In genomic region chr7:113192714-113193365, GRCm38 (mm10) we compare ENCODE assay signal across 18 mouse cellular contexts. TPM values are rescaled to one million over a fixed set of nuclear protein-coding genes. Genes with fewer than 3 reads are reported as not detected.
DNase-seq lines count a peak whose midpoint lies in the region; ATAC-seq and TF ChIP-seq lines count a peak whose summit lies in the region.
"Had no signal": no experiment of that assay in that cellular context is flagged by ENCODE, and none has a peak within 500 bp of the region (broad histone marks: within the 10 kb centered on the region; RNA-seq: fewer than 3 reads in every experiment).

No protein-coding gene starts in this region.

- WGBS in embryonic facial prominence, embryonic 14.5 days, result 37% methylated on average over 8 of the region's 8 CpGs
- 63% methylated on average over 8 of the region's 8 CpGs for WGBS in embryonic facial prominence, embryonic 10.5 days
- WGBS in thymus, adult 2 months, result 15% methylated on average over 8 of the region's 8 CpGs
- WGBS in midbrain, embryonic 14.5 days, result 70% methylated on average over 8 of the region's 8 CpGs
- WGBS in forebrain, embryonic 15.5 days, result 56% methylated on average over 8 of the region's 8 CpGs

- no peak overlapping the region for H3K4me2 ChIP-seq in embryonic facial prominence, embryonic 14.5 days (ENCODE audit: low read depth, low read length)
- no peak overlapping the region for H3K4me2 ChIP-seq in midbrain, embryonic 14.5 days (ENCODE audit: low read length)
- H3K4me2 ChIP-seq in forebrain, embryonic 15.5 days (replicated peaks), result no peak overlapping the region
- H3K4me2 ChIP-seq: heart, embryonic 15.5 days; limb, embryonic 15.5 days had no signal

- no peak overlapping the region for H3K9ac ChIP-seq in embryonic facial prominence, embryonic 14.5 days (ENCODE audit: low read depth, low read length)
- no peak overlapping the region for H3K9ac ChIP-seq in midbrain, embryonic 14.5 days (replicated peaks; ENCODE audit: low read length)
- no peak overlapping the region for H3K9ac ChIP-seq in forebrain, embryonic 15.5 days (replicated peaks)
- H3K9ac ChIP-seq: heart, embryonic 15.5 days; limb, embryonic 15.5 days had no signal

- no peak for TF ChIP-seq CTCF in bone marrow macrophage, adult 2 months (IDR thresholded peaks at IDR 0.05; ENCODE audit: low read depth, low read length)
- TF ChIP-seq CTCF in thymus, adult 2 months (IDR thresholded peaks at IDR 0.05; ENCODE audit: borderline replicate concordance, control insufficient read depth, extremely low read depth, insufficient read depth, low read length, poor library complexity), result no peak

- no peak overlapping the region for H3K27ac ChIP-seq in embryonic facial prominence, embryonic 14.5 days (replicated peaks; ENCODE audit: low read depth, low read length)
- no peak overlapping the region for H3K27ac ChIP-seq in embryonic facial prominence, embryonic 10.5 days (replicated peaks)
- H3K27ac ChIP-seq in bone marrow macrophage, adult 2 months (ENCODE audit: insufficient read depth, low read depth, low read length), result peak overlapping the region; percentile 90
- H3K27ac ChIP-seq in thymus, adult 2 months (ENCODE audit: control insufficient read depth, insufficient read depth, low read length), result no peak overlapping the region
- H3K27ac ChIP-seq in midbrain, embryonic 14.5 days (replicated peaks; ENCODE audit: low read depth, low read length), result no peak overlapping the region
- no peak overlapping the region for H3K27ac ChIP-seq in forebrain, embryonic 15.5 days (replicated peaks)
- H3K27ac ChIP-seq: heart, embryonic 15.5 days; limb, embryonic 15.5 days had no signal

- H3K4me1 ChIP-seq in embryonic facial prominence, embryonic 14.5 days (ENCODE audit: control insufficient read depth, insufficient read depth, low read length), result no peaks in the 10 kb centered on the region
- peaks cover 16% of the 10 kb centered on the region for H3K4me1 ChIP-seq in embryonic facial prominence, embryonic 10.5 days
- H3K4me1 ChIP-seq in bone marrow macrophage, adult 2 months (ENCODE audit: control insufficient read depth, insufficient read depth, low read length), result peaks cover 51% of the 10 kb centered on the region
- H3K4me1 ChIP-seq in thymus, adult 2 months (replicated peaks; ENCODE audit: control insufficient read depth, insufficient read depth, low read length), result peaks cover 8% of the 10 kb centered on the region
- H3K4me1 ChIP-seq in midbrain, embryonic 14.5 days (ENCODE audit: control insufficient read depth, insufficient read depth, low read length), result no peaks in the 10 kb centered on the region
- H3K4me1 ChIP-seq in forebrain, embryonic 15.5 days, result no peaks in the 10 kb centered on the region
- H3K4me1 ChIP-seq: limb, embryonic 15.5 days had no signal

- H3K27me3 ChIP-seq in embryonic facial prominence, embryonic 14.5 days (replicated peaks; ENCODE audit: control insufficient read depth, insufficient read depth, low read length), result no peaks in the 10 kb centered on the region
- no peaks in the 10 kb centered on the region; the same call in 1 of the 2 replicates for H3K27me3 ChIP-seq in embryonic facial prominence, embryonic 10.5 days (replicated peaks; ENCODE audit: low read depth, poor library complexity, severe bottlenecking)
- H3K27me3 ChIP-seq in thymus, adult 2 months (ENCODE audit: control insufficient read depth, insufficient read depth, low read length), result no peaks in the 10 kb centered on the region
- H3K27me3 ChIP-seq in midbrain, embryonic 14.5 days (ENCODE audit: control insufficient read depth, insufficient read depth, low read length), result no peaks in the 10 kb centered on the region
- no peaks in the 10 kb centered on the region for H3K27me3 ChIP-seq in forebrain, embryonic 15.5 days
- H3K27me3 ChIP-seq: heart, embryonic 15.5 days; limb, embryonic 15.5 days had no signal

- no peak overlapping the region for H3K4me3 ChIP-seq in embryonic facial prominence, embryonic 14.5 days (ENCODE audit: low read depth, low read length)
- H3K4me3 ChIP-seq in embryonic facial prominence, embryonic 10.5 days, result no peak overlapping the region
- H3K4me3 ChIP-seq in bone marrow macrophage, adult 2 months (ENCODE audit: insufficient read depth, low read length), result no peak overlapping the region; the same call in 1 of the 2 replicates
- H3K4me3 ChIP-seq in thymus, adult 2 months (ENCODE audit: control insufficient read depth, insufficient read depth, low read length), result no peak overlapping the region
- no peak overlapping the region for H3K4me3 ChIP-seq in midbrain, embryonic 14.5 days (replicated peaks; ENCODE audit: low read depth, low read length)
- H3K4me3 ChIP-seq in forebrain, embryonic 15.5 days, result no peak overlapping the region
- H3K4me3 ChIP-seq: erythroblast, embryonic 14.5 days; heart, embryonic 15.5 days; limb, embryonic 15.5 days had no signal

- 0 out of 2 replicates have a peak, but pooled peaks cover 5% of the 10 kb centered on the region for H3K9me3 ChIP-seq in embryonic facial prominence, embryonic 14.5 days (ENCODE audit: control insufficient read depth, low read length)
- no peaks in the 10 kb centered on the region for H3K9me3 ChIP-seq in embryonic facial prominence, embryonic 10.5 days
- H3K9me3 ChIP-seq in midbrain, embryonic 14.5 days (ENCODE audit: control insufficient read depth, low read length), result no peaks in the 10 kb centered on the region
- H3K9me3 ChIP-seq in forebrain, embryonic 15.5 days, result no peaks in the 10 kb centered on the region
- H3K9me3 ChIP-seq: heart, embryonic 15.5 days; limb, embryonic 15.5 days had no signal

- no peaks in the 10 kb centered on the region for H3K36me3 ChIP-seq in embryonic facial prominence, embryonic 14.5 days (ENCODE audit: control insufficient read depth, insufficient read depth, low read length)
- H3K36me3 ChIP-seq in embryonic facial prominence, embryonic 10.5 days (replicated peaks), result no peaks in the 10 kb centered on the region
- no peaks in the 10 kb centered on the region for H3K36me3 ChIP-seq in thymus, adult 2 months (ENCODE audit: control insufficient read depth, insufficient read depth, low read length)
- no peaks in the 10 kb centered on the region for H3K36me3 ChIP-seq in midbrain, embryonic 14.5 days (ENCODE audit: control insufficient read depth, insufficient read depth, low read length)
- H3K36me3 ChIP-seq in forebrain, embryonic 15.5 days, result no peaks in the 10 kb centered on the region
- H3K36me3 ChIP-seq: heart, embryonic 15.5 days; limb, embryonic 15.5 days had no signal

- ATAC-seq in embryonic facial prominence, embryonic 14.5 days (ENCODE audit: low read depth), result no peak
- ATAC-seq in midbrain, embryonic 14.5 days (ENCODE audit: low FRiP score, low TSS enrichment), result no peak
- ATAC-seq in forebrain, embryonic 15.5 days (replicated peaks), result no peak
- ATAC-seq: forebrain, embryonic 14.5 days; inflammation-experienced regulatory T-cells, adult 6 months had no signal

- TF ChIP-seq POLR2A in bone marrow macrophage, adult 2 months (IDR thresholded peaks at IDR 0.05; ENCODE audit: borderline replicate concordance, low read depth, low read length), result no peak
- no peak for TF ChIP-seq POLR2A in thymus, adult 2 months (IDR thresholded peaks at IDR 0.05; ENCODE audit: control insufficient read depth, extremely low read depth, insufficient read depth, low read length, poor library complexity)

- peak; percentile 45 for DNase-seq in embryonic facial prominence, embryonic 14.5 days (ENCODE audit: low spot score)
- DNase-seq in embryonic facial prominence, embryonic 10.5 days (ENCODE audit: low spot score), result no peak
- peak; percentile 91 for DNase-seq in A20 (ENCODE audit: low read depth, low spot score)
- DNase-seq in thymus, adult 2 months, result peak; percentile 47
- DNase-seq in layer of hippocampus, adult 8-10 months (ENCODE audit: low spot score in 2 of 2), result no peak
- DNase-seq in midbrain, embryonic 14.5 days, result no peak
- DNase-seq: cerebellum, adult 11 months; cerebellum, postnatal 25 days; lung, postnatal 10 days; retina, postnatal 1 day; right cerebral cortex, postnatal 4 days had no signal

RNA-seq across cellular contexts. Expression of gene Arntl, which starts 14.4 kb away (rescaled TPM):
- polyA plus RNA-seq in embryonic facial prominence, embryonic 14.5 days (2014; fragmentation: Nextera tagmentation; extraction: Ambion mirVana), result 8.5 and 9.6 TPM in 2 replicates
- 8.0 and 8.5 TPM in 2 replicates for polyA plus RNA-seq in embryonic facial prominence, embryonic 10.5 days (2016; fragmentation: Nextera tagmentation; extraction: Ambion mirVana)
- 11.2 and 12.6 TPM in 2 replicates for polyA plus RNA-seq in bone marrow macrophage, adult 2 months (2012; ENCODE audit: insufficient read depth, insufficient read length, missing spikeins)
- polyA plus RNA-seq in thymus, adult 2 months (2012; rRNA removed), result 39.3 and 43.9 TPM in 2 replicates
- total RNA-seq in layer of hippocampus, adult 8-10 months (2022), result 10 to 100 TPM; 28.3 to 37.8 (median 31.9) TPM
- polyA plus RNA-seq in midbrain, embryonic 14.5 days (2014; fragmentation: Nextera tagmentation; extraction: Ambion mirVana), result 16.1 TPM in 2 replicates
- 16.0 and 16.2 TPM in 2 replicates for polyA plus RNA-seq in forebrain, embryonic 15.5 days (2015; fragmentation: Nextera tagmentation; extraction: Ambion mirVana)

Comparison
In these comparisons a context has a peak if more than half of its experiments do, and no peak if none do; other contexts are left out.
1. DNase-seq: peak in embryonic facial prominence, embryonic 14.5 days (single experiment), A20 (single experiment) and thymus, adult 2 months (single experiment); none in embryonic facial prominence, embryonic 10.5 days (single experiment), layer of hippocampus, adult 8-10 months (0 of 2) and midbrain, embryonic 14.5 days (single experiment).